Mouse (Mus musculus) myocyte (in vitro differentiated cells): ENCODE data around the gene Crygc.

Source experiments
- MYOD1 ChIP-seq, 3 experiments: IDR thresholded peaks; one replicate each; pipeline ENCODE4 v1.6.1; 2011; ENCODE audit warnings: control low read depth in 2 of 3, low read depth in 2 of 3, mild to moderate bottlenecking in 2 of 3, moderate library complexity in 1 of 3; ENCODE audit not compliant: insufficient read length in 2 of 3, control insufficient read depth in 1 of 3
- POLR2A ChIP-seq: IDR thresholded peaks from one replicate; pipeline ENCODE4 v1.6.1; 2011; ENCODE audit warnings: low read depth, mild to moderate bottlenecking, control low read depth, moderate library complexity; ENCODE audit not compliant: insufficient read length
- SRF ChIP-seq: IDR thresholded peaks from one replicate; pipeline ENCODE4 v1.6.1; 2011; ENCODE audit warnings: low read depth; ENCODE audit not compliant: control insufficient read depth, insufficient read length
- USF1 ChIP-seq: IDR thresholded peaks from one replicate; pipeline ENCODE4 v1.6.1; 2011; ENCODE audit warnings: low read depth, mild to moderate bottlenecking, control low read depth, moderate library complexity

DNA sequence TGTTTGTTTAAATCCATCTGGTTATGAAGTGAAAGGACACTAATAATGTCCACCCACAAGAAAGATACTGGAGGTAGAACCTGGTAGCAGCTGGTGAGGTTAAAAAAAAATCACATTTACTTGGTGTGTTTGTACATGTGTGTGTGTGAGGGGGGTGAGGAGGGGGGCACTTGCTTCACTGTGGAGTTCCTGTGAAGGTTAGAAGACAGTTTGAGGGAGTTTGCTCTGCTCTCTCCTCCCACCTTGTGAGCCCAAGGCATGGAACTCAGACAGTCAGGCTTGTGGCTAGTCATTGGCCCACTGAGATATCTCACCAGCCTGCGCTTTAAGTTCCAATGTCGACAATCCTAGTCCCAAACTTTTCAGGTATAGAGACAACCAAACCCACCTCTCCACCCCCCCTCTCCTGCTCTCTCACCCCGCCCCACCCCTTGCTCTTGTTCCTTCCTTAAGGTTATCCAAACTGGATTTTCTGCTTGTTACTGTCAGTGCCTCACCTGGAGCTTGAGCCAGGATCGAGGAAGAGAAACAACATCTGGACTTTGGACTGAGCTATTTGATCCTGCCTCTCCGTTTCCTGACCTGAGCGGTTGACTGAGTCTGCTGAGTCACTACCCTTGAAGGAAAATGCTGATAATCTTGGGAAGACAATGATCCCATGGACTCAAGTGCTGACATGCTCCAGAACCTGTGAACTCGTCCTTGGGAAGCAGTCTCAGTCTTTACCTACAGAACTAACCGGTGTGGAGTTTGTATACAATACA lies 44.8 kb upstream of the Crygc start:
- TF ChIP-seq SRF (no peak), POLR2A (no peak), USF1 (no peak), MYOD1 (IDR thresholded peaks at IDR 0.05; ENCODE audit: control insufficient read depth in 1 of 3, insufficient read length in 2 of 3, low read depth in 2 of 3) (no peak)
